Mouse (Mus musculus) erythroblast, embryonic 14.5 days (primary cell): ENCODE results near the gene Pold1.

Source experiments
- GATA1 ChIP-seq: IDR thresholded peaks from 2 replicates; pipeline ENCODE4 v1.6.1; 2012; ENCODE audit warnings: low read length, inconsistent platforms, mixed read lengths
- TAL1 ChIP-seq: IDR thresholded peaks from 3 replicates; pipeline ENCODE4 v1.6.1; 2012; ENCODE audit warnings: low read length, inconsistent platforms, mixed read lengths

DNA sequence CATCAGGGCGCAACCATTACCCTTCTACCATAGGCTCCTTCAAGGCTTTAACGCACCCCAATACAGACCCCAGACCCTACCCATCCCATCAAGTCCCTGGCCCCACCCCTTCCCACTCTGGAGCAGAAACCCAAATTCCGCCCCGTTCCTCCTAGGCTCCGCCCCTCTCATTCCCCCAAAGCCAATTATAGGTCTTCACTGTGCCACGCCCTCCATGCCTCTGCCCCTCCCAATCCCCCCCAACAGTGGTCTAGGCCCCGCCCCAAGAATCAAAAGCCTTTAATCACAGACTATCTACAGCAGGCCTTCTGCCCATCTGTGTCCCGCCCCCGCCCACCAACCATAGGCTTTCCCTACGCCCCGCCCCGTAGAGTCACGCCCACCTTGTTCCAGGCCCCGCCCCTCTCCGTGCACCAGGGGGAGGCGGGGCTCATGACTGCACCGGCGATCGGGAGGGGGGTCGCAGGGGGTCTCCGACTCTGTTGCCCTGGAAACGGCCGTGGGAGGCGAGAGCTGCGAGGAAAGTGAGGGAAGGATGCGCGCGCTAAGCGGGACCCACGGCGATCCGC lies 4.6 kb upstream of the Pold1 start:
- no peak for TF ChIP-seq GATA1
- no peak for TF ChIP-seq TAL1
